Mouse (Mus musculus) retina, postnatal 7 days (tissue): Measurements from ENCODE around the gene Lrba.

Experiments
- DNase-seq: peaks from one replicate; pipeline ENCODE4 v3.0.0-alpha.2; 2012; ENCODE audit warnings: low read depth, low spot score

The Lrba gene

GRCm38 (mm10) chr3:86754595-86755557, 530.4 kb downstream of the Lrba start:
- DNase-seq, result no peak

GRCm38 (mm10) chr3:86756548-86756947, 532.1 kb downstream of the Lrba start:
- no peak for DNase-seq

DNA sequence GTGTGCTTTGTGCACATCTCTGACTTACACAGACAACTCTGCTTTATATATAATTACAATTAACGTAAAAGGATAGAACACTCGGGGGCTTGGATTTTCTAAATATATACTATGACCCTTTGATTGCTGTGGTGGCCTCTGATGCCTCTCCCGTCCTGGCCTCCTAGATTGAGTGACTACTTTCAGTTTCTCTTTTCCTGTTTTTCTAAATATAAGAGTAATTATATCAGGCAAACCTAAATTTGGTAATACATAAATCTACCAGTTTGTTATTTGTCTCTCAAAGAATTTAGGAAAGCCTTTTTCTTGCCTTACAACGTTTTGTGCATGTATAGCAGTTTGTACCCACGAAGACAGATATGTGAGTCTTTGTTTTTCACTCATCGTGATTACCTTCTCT, 534.2 kb downstream of the Lrba start:
- no peak for DNase-seq

DNA sequence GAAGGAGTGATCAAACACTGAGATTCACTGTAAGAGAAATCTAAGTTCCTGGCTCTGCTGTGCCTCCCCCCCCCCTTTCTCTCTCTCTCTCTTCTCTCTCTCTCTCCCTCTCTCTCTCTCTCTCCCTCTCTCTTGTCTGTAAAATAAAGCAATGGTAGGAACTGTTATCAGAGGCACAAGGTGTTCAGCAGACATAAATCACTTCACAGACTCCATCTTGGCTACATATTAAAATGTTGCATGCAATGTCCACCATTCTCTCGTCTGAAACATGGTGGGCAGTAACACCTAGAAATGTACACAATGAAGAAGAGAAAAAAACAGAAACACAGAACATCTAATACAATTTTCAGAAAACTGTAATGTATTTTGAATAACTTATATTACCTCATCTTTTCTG, 534.9 kb downstream of the Lrba start:
- DNase-seq, result no peak

- no peak for DNase-seq
Observed at GRCm38 (mm10) chr3:86759834-86760233, 535.4 kb downstream of the Lrba start.

DNA sequence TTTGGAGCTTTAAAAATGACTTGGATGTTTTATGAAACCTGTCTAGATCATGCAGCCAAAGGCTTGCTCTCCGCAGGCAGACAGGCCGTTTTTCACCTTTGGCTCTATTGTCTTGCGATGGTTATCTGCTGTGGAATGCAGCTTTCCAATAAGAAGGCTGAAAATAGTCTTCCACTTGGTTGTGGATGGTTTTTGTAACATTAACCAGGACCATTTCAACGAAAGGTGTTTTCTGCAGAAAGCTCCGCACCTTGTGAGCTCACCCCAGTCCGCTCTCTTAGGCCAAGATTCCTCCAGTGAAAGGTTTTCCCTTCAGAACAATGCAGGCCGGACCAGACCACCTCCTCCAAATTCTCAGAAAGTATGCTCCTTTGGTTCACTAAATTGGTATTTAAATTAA, 536.0 kb downstream of the Lrba start:
- DNase-seq, result no peak

DNA sequence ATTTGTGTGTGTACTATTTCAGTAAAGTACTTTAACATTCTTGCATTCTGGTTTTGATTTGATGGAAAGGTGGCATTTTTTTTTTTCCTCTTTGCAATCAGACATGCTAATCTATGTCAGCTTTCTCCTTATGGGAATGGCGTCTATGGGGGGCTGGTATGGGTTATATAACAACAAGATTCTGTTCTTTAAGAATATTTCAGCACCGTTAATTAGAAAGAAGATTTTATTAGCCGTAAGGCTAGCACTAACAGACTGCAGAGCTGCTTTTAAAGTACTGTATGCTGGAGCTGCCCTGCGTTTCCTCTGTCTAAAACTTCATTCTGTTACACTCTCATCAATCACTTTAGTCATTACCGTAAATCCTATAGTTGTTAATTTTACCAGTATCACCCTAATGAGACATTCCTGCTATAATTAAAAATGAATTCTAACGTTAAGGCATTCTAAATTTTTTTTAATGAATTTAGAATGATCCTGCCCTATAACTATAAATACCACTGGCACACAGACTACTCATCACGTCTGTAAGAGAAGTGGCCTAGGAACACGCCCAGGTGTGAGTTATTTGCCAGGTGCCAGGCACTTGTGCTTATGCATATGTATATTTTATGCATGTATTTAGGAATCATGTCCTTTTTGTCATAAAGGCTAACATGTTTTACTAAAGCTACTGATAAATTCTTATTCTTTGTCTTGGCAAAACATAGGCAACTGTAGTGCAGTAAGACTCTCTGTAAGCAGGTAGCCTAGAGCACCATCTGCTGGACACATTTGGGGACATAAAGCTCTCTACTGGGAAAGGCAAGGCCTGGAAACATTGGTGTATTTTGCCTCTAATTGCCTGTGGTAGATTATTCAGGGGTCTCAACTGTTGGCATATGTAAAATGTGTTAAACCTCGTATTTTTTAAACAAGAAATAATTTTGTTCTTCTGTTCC, 536.9 kb downstream of the Lrba start:
- DNase-seq, result peak; percentile 70

- no peak for DNase-seq
Observed at GRCm38 (mm10) chr3:86762036-86762415, 537.5 kb downstream of the Lrba start.

GRCm38 (mm10) chr3:86762456-86762855, 538.0 kb downstream of the Lrba start:
- no peak for DNase-seq

GRCm38 (mm10) chr3:86768553-86768952, 544.1 kb downstream of the Lrba start:
- DNase-seq, result no peak

- no peak for DNase-seq
Observed at GRCm38 (mm10) chr3:86768969-86769368, 544.5 kb downstream of the Lrba start.

GRCm38 (mm10) chr3:86774566-86775443, 550.3 kb downstream of the Lrba start:
- no peak for DNase-seq

- no peak for DNase-seq
Observed at GRCm38 (mm10) chr3:86775444-86775828, 551.0 kb downstream of the Lrba start.

- DNase-seq, result no peak
Observed at GRCm38 (mm10) chr3:86779704-86780103, 555.2 kb downstream of the Lrba start.

DNA sequence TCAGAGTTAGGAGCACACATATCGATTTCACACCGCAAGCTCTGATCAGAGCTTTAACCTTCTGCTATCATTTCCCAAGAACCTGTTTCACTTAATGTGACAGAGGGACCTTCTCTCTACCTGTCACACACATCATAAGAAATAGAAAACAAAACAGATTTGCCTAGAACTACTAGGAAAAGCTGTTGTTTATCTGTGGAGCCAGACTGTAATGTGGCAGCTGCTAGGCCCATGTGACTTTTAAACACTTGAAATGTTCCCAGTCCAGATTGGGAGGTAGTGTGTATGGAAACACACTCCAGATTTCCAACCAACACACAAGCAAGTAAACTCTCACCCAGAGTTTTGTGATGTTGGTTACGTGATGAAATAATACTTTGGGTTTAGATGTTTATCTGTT, 559.6 kb downstream of the Lrba start:
- no peak for DNase-seq

GRCm38 (mm10) chr3:86784930-86785329, 560.5 kb downstream of the Lrba start:
- DNase-seq, result no peak

DNA sequence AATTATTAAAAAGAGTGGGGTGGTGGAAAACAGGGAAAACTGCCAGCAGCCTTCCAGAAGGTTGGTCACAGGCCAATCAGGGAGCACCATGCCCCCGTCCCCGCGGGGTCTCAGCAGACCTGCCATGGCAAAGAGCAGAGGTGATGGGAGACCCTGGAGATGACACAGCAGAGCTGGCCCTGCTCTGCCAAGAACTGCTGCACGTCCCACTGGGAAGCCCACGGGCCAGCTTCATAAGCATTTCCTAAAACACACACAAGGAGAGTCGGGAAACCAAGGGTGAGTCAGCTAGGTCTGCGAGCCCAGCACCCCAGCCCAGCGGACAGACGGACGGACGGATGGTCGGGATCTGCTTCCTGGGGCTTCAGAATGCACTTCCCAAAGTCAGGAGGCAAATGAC, 561.8 kb downstream of the Lrba start:
- no peak for DNase-seq

DNA sequence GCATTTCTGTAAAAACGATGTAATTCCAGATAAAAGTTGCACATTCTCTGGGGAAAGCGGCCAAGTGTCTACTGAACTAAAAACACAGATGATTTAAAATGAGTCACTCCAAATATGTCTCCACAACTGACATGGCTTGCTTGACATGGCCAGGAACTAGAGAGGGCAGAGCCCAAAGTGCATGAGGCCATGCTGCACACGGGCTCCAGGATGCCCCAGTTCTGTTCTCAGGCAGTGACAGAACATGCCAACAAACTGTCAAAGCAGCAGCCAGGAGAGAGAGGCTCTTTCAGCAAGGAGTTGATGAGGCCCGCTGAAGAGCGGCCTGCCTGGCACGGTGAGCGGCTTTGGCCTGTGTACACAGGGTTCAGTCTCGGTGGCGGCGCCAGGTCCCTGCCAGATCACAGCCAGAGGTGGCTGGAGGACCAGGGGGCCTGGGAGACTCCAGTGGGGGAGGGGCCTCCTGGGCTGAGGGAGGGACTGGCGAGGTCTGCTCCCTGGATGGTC, 562.4 kb downstream of the Lrba start:
- DNase-seq, result peak; percentile 20

DNA sequence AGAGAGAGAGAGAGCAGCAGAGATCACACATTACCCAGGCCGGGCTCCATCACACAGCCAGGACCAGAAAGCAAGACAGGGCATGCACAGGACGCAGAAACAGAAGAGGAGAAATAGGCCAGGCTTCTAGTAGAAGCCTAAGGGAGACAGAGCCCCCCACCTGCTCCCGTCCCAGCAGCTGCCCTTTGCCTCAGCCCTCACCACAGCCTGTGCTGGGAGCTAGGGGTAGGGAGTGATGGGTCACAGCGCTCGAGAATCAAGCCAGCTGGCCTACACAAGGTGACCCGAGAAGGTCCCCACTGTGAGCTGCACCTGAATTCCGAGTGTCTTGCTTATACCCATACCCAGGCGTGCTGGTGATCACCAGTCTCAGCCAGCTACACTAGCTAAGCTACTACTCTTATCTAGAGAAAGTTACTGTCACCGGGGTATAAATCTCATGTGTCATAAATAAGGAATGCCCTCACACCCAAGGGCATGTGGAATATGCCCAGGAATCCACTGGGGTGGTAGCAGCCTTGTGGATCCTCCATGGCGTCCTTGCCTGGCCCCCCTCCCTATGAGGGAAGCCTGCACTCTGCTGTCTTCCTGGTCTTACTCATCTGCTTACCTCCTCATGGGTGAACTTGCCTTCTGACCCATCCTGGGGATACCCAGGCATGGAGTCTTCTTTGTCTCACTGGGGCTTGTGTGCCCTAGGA, 563.1 kb downstream of the Lrba start:
- DNase-seq, result no peak

GRCm38 (mm10) chr3:86788711-86789110, 564.2 kb downstream of the Lrba start:
- peak; percentile 65 for DNase-seq

DNA sequence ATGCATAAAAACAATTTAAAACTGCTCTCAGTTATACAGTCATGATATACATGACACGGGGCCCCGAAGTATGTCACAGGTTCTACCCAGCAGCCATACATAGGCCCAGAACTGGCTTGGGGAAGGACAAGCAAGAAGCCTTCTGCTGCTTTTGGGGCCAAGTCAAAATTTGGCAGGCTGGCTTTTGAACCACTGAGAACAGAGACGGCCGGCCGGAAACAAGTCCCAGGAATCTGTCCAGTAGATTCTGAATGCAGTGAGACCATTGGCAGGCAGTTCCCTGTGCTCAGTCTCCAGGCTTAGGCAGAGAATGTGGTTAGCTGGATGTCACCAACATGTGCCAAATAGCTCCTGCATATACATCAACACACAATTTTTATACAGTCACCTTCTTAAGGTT, 565.3 kb downstream of the Lrba start:
- no peak for DNase-seq
